Mouse (Mus musculus) liver, embryonic 14.5 days (tissue): ENCODE measurements around the gene Myh14.
"Not testable (repeated sequence)": the region's sequence is repeated elsewhere in the genome, so short reads cannot be mapped to it uniquely, and the experiment has no call there.

Source experiments
- CTCF ChIP-seq: IDR thresholded peaks from 2 replicates; pipeline ENCODE4 v1.5.1; 2016; ENCODE audit warnings: antibody characterized with exemption, low read depth, control low read depth
- EP300 ChIP-seq: IDR thresholded peaks from 2 replicates; pipeline ENCODE4 v1.6.1; 2016; ENCODE audit warnings: antibody characterized with exemption, low read depth

- not testable (repeated sequence) for TF ChIP-seq EP300, CTCF
These were observed 37.5 kb upstream of the Myh14 start for GRCm38 (mm10) chr7:44708093-44708492.
